Mouse (Mus musculus): ENCODE measurements around the gene Chchd10. TPM values are rescaled to one million over a fixed set of nuclear protein-coding genes. Genes with fewer than 3 reads are reported as not detected.

Chchd10 gene
- polyA plus RNA-seq, 1 experiment from 2014 or later, result 9.3 TPM

DNA sequence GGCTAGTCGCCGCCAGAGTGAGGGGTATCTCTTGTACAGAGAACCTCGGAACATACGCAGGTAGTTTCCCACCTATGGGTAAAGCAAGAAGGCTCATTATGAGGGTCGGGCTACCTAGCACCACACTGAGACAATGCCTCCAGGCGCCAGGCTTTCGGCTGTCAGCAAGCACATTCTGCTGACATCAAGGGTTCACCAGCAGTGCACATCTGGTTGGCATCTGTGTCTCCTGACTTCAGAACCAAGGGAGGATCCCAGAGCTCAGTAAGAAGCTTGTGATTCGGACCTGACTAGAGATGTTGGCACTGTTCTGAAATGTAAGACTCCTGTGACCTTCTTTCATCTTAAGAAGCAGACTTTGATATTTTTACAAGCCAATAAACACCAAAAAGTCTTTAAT is 16.1 kb upstream of the Chchd10 start:
- H3K4me2 ChIP-seq (replicated peaks; ENCODE audit: low read depth, low read length), result no peak overlapping the region
- no peaks in the 10 kb centered on the region for H3K27me3 ChIP-seq (ENCODE audit: control insufficient read depth, insufficient read depth, low read length)
- no peaks in the 10 kb centered on the region for H3K36me3 ChIP-seq (ENCODE audit: control insufficient read depth, insufficient read depth, low read length)
- DNase-seq (ENCODE audit: low spot score), result no peak
- no peak for ATAC-seq (ENCODE audit: low FRiP score)
- 73% methylated on average over 8 of the region's 8 CpGs for WGBS
- H3K9ac ChIP-seq (ENCODE audit: low read depth, low read length), result no peak overlapping the region
- H3K4me1 ChIP-seq (replicated peaks; ENCODE audit: control insufficient read depth, insufficient read depth, low read length), result no peaks in the 10 kb centered on the region
- H3K9me3 ChIP-seq (ENCODE audit: control insufficient read depth, low read length), result no peaks in the 10 kb centered on the region
- H3K27ac ChIP-seq (ENCODE audit: low read depth, low read length), result no peak overlapping the region
- no peak overlapping the region for H3K4me3 ChIP-seq (ENCODE audit: low read depth, low read length)

DNA sequence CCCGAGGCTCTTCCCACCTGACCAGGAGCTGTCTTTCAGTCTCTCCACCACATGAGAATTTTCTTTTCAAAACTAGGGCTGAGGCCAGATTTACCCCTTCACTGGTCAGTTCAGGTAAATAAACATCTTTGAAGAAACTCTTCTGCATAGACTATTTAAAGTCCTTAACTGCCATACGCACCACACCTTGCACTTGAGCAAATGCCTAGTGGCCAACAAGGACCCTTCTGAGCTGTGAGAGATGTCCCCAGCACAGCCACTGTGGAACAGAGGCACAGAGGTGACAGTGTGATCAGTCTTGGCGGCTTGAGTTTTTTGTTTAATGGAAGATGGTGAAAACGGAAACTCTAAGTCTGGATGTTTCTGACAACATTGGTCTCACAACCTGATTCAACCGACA is 13.9 kb upstream of the Chchd10 start:
- Histone ChIP-seq H3K4me2 (replicated peaks; ENCODE audit: low read depth, low read length) (no peak overlapping the region), H3K4me3 (ENCODE audit: low read depth, low read length) (no peak overlapping the region), H3K9ac (ENCODE audit: low read depth, low read length) (no peak overlapping the region)

DNA sequence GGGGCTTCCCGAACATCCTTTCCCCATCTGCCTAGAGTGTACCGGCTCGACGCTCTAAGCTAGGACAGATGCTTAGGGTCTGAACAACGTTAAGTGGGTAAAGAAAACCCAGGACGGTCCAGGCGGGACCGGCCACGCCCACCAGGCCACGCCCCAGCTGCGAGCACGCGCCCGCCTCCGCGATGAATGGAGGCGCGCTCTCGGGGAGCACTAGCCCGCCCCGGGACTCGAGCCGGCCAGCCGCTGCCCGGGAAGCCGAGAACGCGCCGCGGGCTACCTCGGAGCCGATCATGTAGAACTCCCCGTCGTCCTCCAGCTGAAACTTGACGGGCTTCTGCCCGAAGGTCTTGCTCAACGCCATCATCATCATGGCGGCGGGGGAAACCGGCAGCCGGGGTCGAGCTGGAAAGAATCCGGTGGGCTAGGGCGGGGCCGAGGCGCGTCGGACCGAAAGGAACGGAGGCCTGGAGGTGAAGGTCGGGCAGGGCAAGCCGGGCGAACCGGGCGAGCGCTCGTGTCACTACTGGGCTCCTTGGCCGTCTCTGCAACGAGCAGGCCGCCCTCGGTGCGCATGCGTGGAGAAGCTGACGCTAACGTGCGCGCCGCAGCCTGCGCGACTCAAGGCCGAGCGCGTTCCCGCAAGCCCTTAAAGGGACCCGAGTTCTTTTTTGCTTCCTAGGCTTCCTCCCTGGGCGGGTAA is 11.8 kb upstream of the Chchd10 start, which contains the start of gene Smarcb1:
TSS of gene Smarcb1 (minus strand) at position 592 of the 700 bp plus-strand sequence.
- H3K27ac ChIP-seq (ENCODE audit: low read depth, low read length), result peak within 1 kb of the TSS; percentile 94
- ATAC-seq (ENCODE audit: low FRiP score) (peak; percentile 89), DNase-seq (ENCODE audit: low spot score) (peak; percentile 99)
- no peaks in the 10 kb centered on the region for H3K4me1 ChIP-seq (replicated peaks; ENCODE audit: control insufficient read depth, insufficient read depth, low read length)
- H3K36me3 ChIP-seq (ENCODE audit: control insufficient read depth, insufficient read depth, low read length), result no peaks in the 10 kb centered on the region
- no peaks in the 10 kb centered on the region for H3K9me3 ChIP-seq (ENCODE audit: control insufficient read depth, low read length)
- peak within 1 kb of the TSS; percentile 81 for H3K4me3 ChIP-seq (ENCODE audit: low read depth, low read length)
- peak within 1 kb of the TSS; percentile 70 for H3K4me2 ChIP-seq (replicated peaks; ENCODE audit: low read depth, low read length)
- H3K9ac ChIP-seq (ENCODE audit: low read depth, low read length), result peak within 1 kb of the TSS; percentile 95
- under 1% methylated on average over 75 of the region's 76 CpGs for WGBS
- no peaks in the 10 kb centered on the region for H3K27me3 ChIP-seq (ENCODE audit: control insufficient read depth, insufficient read depth, low read length)

More for the DNA sequence above, 13.9 kb upstream of the Chchd10 start:
- WGBS, result 85% methylated on average over 5 of the region's 5 CpGs
- Histone ChIP-seq H3K36me3 (ENCODE audit: control insufficient read depth, insufficient read depth, low read length) (no peaks in the 10 kb centered on the region), H3K4me1 (replicated peaks; ENCODE audit: control insufficient read depth, insufficient read depth, low read length) (no peaks in the 10 kb centered on the region), H3K27me3 (ENCODE audit: control insufficient read depth, insufficient read depth, low read length) (no peaks in the 10 kb centered on the region), H3K9me3 (ENCODE audit: control insufficient read depth, low read length) (no peaks in the 10 kb centered on the region), H3K27ac (ENCODE audit: low read depth, low read length) (no peak overlapping the region)
- ATAC-seq (ENCODE audit: low FRiP score) (no peak), DNase-seq (ENCODE audit: low spot score) (no peak)

DNA sequence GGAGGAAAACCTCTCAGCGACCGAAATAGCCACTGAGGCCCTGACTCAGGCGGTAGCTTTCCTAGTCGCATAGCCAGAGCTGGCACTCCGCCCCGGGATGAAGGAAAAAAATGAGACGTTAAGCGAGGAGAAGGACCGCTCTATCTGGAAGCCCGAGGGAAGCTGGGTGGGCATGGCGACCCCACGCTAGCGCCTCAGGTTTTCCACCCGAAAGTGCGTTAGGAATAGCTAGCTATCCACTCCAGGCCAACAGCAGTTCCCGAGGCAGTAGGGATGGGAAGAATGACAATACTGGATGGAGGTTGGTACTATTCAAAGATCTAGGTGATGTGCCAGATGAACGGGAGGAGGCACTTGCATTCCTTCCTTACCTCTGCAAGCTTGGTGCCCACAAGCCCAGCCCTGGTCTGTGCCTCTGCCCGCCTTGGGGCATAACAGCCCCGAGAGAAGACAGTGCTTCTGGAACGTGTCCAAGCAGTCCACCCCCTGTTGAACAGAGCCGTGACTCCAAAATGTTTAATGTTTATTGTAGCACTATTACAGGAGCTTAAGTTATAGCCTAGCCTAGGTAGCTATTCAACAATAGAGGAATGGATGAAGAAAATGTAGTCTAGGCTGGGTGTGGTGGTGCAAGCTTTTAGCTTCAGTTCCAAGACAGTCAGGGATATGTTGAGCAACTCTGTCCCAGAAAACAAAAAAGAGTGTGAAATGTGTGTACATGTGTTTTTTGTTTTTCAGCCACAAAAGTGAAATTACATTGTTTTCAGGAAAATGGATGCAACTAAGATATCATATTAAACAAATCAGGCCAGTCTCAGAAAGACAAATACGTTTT is 11.0 kb upstream of the Chchd10 start:
- Histone ChIP-seq H3K4me2 (replicated peaks; ENCODE audit: low read depth, low read length) (peak overlapping the region; percentile 70), H3K9me3 (ENCODE audit: control insufficient read depth, low read length) (no peaks in the 10 kb centered on the region), H3K36me3 (ENCODE audit: control insufficient read depth, insufficient read depth, low read length) (no peaks in the 10 kb centered on the region), H3K9ac (ENCODE audit: low read depth, low read length) (peak overlapping the region; percentile 95), H3K27ac (ENCODE audit: low read depth, low read length) (peak overlapping the region; percentile 94), H3K27me3 (ENCODE audit: control insufficient read depth, insufficient read depth, low read length) (no peaks in the 10 kb centered on the region), H3K4me3 (ENCODE audit: low read depth, low read length) (peak overlapping the region; percentile 81), H3K4me1 (replicated peaks; ENCODE audit: control insufficient read depth, insufficient read depth, low read length) (no peaks in the 10 kb centered on the region)
- WGBS, result 6% methylated on average over 22 of the region's 22 CpGs
- DNase-seq (ENCODE audit: low spot score) (no peak), ATAC-seq (ENCODE audit: low FRiP score) (peak; percentile 20; the same call in 1 of the 2 replicates)

DNA sequence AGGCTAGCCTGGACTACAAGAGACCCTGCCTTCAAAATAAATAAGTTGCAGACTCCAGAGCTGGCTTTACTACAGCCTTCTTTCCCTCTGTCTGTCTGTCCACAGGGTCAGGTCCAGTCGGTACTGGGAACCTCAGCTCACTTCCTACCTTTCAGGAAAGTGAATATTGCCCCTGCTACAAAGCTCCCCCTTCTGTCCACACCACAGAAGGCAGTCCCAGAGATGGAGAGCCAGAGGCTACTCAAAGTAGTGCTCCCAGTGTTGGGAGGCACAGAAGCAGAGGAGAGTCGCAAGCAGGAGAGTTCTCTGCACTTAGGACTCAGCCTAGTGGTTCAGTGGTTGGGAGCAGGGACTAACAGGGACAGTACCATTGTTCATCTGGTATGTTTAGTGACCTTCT is 8.6 kb upstream of the Chchd10 start:
- ATAC-seq (ENCODE audit: low FRiP score), result no peak

DNA sequence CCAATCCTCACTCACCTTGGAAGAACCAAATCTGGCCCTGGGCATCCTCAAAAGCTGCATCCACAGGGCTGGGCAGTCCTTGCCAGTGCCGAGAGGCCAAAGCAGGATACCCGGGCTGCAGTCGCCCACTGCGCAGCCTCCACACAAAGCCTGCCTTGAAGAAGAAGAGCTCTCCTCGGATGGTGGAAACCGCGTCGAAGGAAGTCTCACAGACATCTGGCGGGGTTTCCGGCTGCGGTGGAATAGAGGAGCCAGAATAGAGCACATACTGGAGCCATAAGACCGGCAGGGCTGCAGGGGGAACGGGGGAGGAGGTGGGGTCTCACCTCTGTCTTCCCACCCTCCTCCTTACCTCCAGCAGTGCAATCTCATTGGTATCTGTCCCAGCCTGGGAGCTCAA is 6.5 kb upstream of the Chchd10 start:
- no peak for ATAC-seq (ENCODE audit: low FRiP score)
- no peaks in the 10 kb centered on the region for H3K9me3 ChIP-seq (ENCODE audit: control insufficient read depth, low read length)

More for the DNA sequence above, 8.6 kb upstream of the Chchd10 start:
- Histone ChIP-seq H3K36me3 (ENCODE audit: control insufficient read depth, insufficient read depth, low read length) (no peaks in the 10 kb centered on the region), H3K9me3 (ENCODE audit: control insufficient read depth, low read length) (no peaks in the 10 kb centered on the region), H3K27me3 (ENCODE audit: control insufficient read depth, insufficient read depth, low read length) (no peaks in the 10 kb centered on the region), H3K27ac (ENCODE audit: low read depth, low read length) (no peak overlapping the region), H3K4me1 (replicated peaks; ENCODE audit: control insufficient read depth, insufficient read depth, low read length) (no peaks in the 10 kb centered on the region), H3K4me3 (ENCODE audit: low read depth, low read length) (no peak overlapping the region), H3K4me2 (replicated peaks; ENCODE audit: low read depth, low read length) (no peak overlapping the region), H3K9ac (ENCODE audit: low read depth, low read length) (no peak overlapping the region)
- WGBS, result 74% methylated on average over 2 of the region's 2 CpGs
- no peak for DNase-seq (ENCODE audit: low spot score)

DNA sequence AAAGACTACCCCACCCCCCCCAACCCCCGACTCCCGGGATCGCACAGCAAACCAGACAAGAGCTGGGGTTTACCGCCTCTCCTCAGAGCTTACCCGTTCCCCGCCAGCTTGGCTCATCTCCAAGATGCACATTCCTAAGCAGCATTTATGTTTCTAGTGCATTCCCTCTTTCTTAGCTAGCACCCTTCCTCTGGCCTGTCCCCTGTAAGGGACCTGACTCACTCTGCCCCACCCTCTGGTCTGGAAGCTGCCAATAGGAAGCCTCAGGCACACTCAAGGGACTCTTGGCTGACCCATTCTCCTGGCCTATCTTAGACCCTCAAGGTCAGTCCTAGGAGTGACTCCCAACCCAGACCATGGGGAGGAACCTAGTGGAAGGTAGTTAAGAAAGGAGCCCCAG is 2.6 kb upstream of the Chchd10 start:
- DNase-seq (ENCODE audit: low spot score), result no peak
- 32% methylated on average over 6 of the region's 6 CpGs for WGBS
- Histone ChIP-seq H3K4me2 (replicated peaks; ENCODE audit: low read depth, low read length) (no peak overlapping the region), H3K9ac (ENCODE audit: low read depth, low read length) (no peak overlapping the region), H3K27ac (ENCODE audit: low read depth, low read length) (no peak overlapping the region), H3K4me1 (replicated peaks; ENCODE audit: control insufficient read depth, insufficient read depth, low read length) (peaks cover 6% of the 10 kb centered on the region), H3K9me3 (ENCODE audit: control insufficient read depth, low read length) (no peaks in the 10 kb centered on the region), H3K36me3 (ENCODE audit: control insufficient read depth, insufficient read depth, low read length) (no peaks in the 10 kb centered on the region), H3K27me3 (ENCODE audit: control insufficient read depth, insufficient read depth, low read length) (peaks cover 20% of the 10 kb centered on the region), H3K4me3 (ENCODE audit: low read depth, low read length) (no peak overlapping the region)
- ATAC-seq (ENCODE audit: low FRiP score), result no peak

More for the DNA sequence above, 6.5 kb upstream of the Chchd10 start:
- no peaks in the 10 kb centered on the region for H3K36me3 ChIP-seq (ENCODE audit: control insufficient read depth, insufficient read depth, low read length)
- no peak overlapping the region for H3K9ac ChIP-seq (ENCODE audit: low read depth, low read length)
- H3K4me3 ChIP-seq (ENCODE audit: low read depth, low read length), result no peak overlapping the region
- 77% methylated on average over 13 of the region's 13 CpGs for WGBS
- H3K4me1 ChIP-seq (replicated peaks; ENCODE audit: control insufficient read depth, insufficient read depth, low read length), result no peaks in the 10 kb centered on the region
- H3K4me2 ChIP-seq (replicated peaks; ENCODE audit: low read depth, low read length), result no peak overlapping the region
- H3K27me3 ChIP-seq (ENCODE audit: control insufficient read depth, insufficient read depth, low read length), result peaks cover 9% of the 10 kb centered on the region
- no peak overlapping the region for H3K27ac ChIP-seq (ENCODE audit: low read depth, low read length)
- DNase-seq (ENCODE audit: low spot score), result no peak

DNA sequence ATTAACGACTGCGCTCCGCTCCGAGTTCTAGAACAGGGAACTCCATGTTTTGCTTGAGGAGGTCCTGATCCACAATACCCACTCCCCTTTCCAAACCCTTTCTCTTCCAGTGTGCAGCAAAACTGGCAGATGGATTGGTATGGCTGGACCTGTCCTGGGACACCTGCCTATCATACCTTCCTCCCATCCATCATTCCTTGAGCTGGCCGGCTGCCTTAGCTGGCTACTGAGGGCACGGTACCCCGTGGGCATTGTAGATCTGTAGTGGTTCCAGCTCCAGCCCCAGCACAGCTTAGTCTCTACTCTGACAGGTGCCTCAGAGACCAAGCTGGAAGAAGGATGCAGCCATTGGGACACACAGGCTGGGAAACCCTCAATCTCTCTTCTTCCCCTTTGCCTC is 1.6 kb upstream of the Chchd10 start:
- Histone ChIP-seq H3K9me3 (ENCODE audit: control insufficient read depth, low read length) (no peaks in the 10 kb centered on the region), H3K36me3 (ENCODE audit: control insufficient read depth, insufficient read depth, low read length) (no peaks in the 10 kb centered on the region), H3K27me3 (ENCODE audit: control insufficient read depth, insufficient read depth, low read length) (peaks cover 24% of the 10 kb centered on the region), H3K4me3 (ENCODE audit: low read depth, low read length) (peak overlapping the region; percentile 54), H3K9ac (ENCODE audit: low read depth, low read length) (peak overlapping the region; percentile 88), H3K27ac (ENCODE audit: low read depth, low read length) (no peak overlapping the region), H3K4me1 (replicated peaks; ENCODE audit: control insufficient read depth, insufficient read depth, low read length) (peaks cover 10% of the 10 kb centered on the region), H3K4me2 (replicated peaks; ENCODE audit: low read depth, low read length) (peak overlapping the region; percentile 93)
- no peak for ATAC-seq (ENCODE audit: low FRiP score)
- no peak for DNase-seq (ENCODE audit: low spot score)
- 31% methylated on average over 7 of the region's 7 CpGs for WGBS

All from hindbrain, embryonic 11.5 days (tissue).